Mouse (Mus musculus) subcutaneous adipose tissue, adult 2 months (tissue): Measurements from ENCODE around the gene Zfp160. TPM values are rescaled to one million over a fixed set of nuclear protein-coding genes. Genes with fewer than 3 reads are reported as not detected.

Experiments
- polyA plus RNA-seq: library from polyadenylated mRNA; depleted of rRNA; stranded (reverse); fragments of >200 nt; gene quantifications from 2 replicates; pipeline ENCODE4 v1.2.3, GENCODE M21; 2012; ENCODE audit warnings: low replicate concordance; rRNA removed

Gene Zfp160
- 4.3 and 4.5 TPM in 2 replicates for polyA plus RNA-seq

GRCm38 (mm10) chr17:21008382-21009331 lies at the start of gene Zfp160:
Gene Zfp160, plus strand, starts transcription at chr17:21008903.

DNA sequence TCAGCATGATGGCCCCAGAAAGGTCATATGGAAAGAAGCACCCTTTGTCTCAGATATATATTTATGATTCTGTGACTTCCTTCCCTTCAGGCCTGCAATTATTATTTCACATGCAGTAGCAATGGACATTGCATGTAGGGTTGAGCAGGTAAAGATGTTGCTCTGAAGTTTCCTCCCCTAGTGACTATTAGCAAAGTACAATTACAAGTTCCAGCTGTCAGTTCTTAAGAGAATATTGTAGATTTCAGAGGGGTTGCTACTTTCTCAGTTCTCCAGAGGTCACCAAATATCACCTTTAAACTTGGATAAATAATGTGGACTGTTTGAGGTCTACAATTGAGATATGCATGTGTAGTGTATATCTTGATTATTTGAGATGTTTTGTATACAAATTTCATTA lies 12.3 kb upstream of the Zfp160 start, which contains the start of gene Vmn1r233:
Vmn1r233 (minus strand) TSS at position 101 of the 400 bp plus-strand sequence.

Other genes starting within 250 kb of the Zfp160 start
- not detected in 2 replicates for gene Vmn1r228, start 222.7 kb upstream of the Zfp160 start, polyA plus RNA-seq
- not detected in 2 replicates for gene Vmn1r229, start 197.3 kb upstream of the Zfp160 start, polyA plus RNA-seq
- not detected in 2 replicates for gene Vmn1r230, start 168.5 kb upstream of the Zfp160 start, polyA plus RNA-seq
- gene Vmn1r231, start 103.8 kb upstream of the Zfp160 start, polyA plus RNA-seq, result not detected in 2 replicates
- gene Vmn1r232, start 89.2 kb upstream of the Zfp160 start, polyA plus RNA-seq, result not detected in 2 replicates
- 275 and 294 TPM in 2 replicates for gene Ppp2r1a, start 63.6 kb upstream of the Zfp160 start, polyA plus RNA-seq
- gene Vmn1r233, start 12.4 kb upstream of the Zfp160 start, polyA plus RNA-seq, result not detected in 2 replicates
- not detected in 2 replicates for gene Vmn1r234, start 217.2 kb downstream of the Zfp160 start, polyA plus RNA-seq
- gene Vmn1r235, start 247.5 kb downstream of the Zfp160 start, polyA plus RNA-seq, result not detected in 2 replicates